Mouse (Mus musculus): ENCODE data around the gene Dll1. TPM values are rescaled to one million over a fixed set of nuclear protein-coding genes. Genes with fewer than 3 reads are reported as not detected.

Gene Dll1
- polyA plus RNA-seq, 1 experiment = 13.3 TPM

GRCm38 (mm10) chr17:15389356-15389755, 12.7 kb upstream of the Dll1 start:
- no peaks in the 10 kb centered on the region for H3K36me3 ChIP-seq (ENCODE audit: control insufficient read depth, insufficient read depth)
- no peak overlapping the region for H3K4me3 ChIP-seq
- H3K27me3 ChIP-seq (ENCODE audit: control insufficient read depth, insufficient read depth, insufficient read length) = peaks cover 5% of the 10 kb centered on the region
- peak overlapping the region; percentile 18 for H3K4me2 ChIP-seq (ENCODE audit: low read depth)
- no peaks in the 10 kb centered on the region for H3K79me2 ChIP-seq (ENCODE audit: control insufficient read depth, insufficient read depth)
- TF ChIP-seq MYOG (IDR thresholded peaks at IDR 0.05; ENCODE audit: control insufficient read depth in 1 of 3, insufficient read depth in 1 of 3, insufficient read length in 2 of 3, low read depth in 2 of 3) (no peak), POLR2A (IDR thresholded peaks at IDR 0.05; ENCODE audit: insufficient read length, low read depth) (no peak), CEBPB (IDR thresholded peaks at IDR 0.05; ENCODE audit: insufficient read depth, poor library complexity, severe bottlenecking) (no peak), E2F4 (IDR thresholded peaks at IDR 0.05; ENCODE audit: insufficient read depth) (no peak), POLR2AphosphoS2 (IDR thresholded peaks at IDR 0.05; ENCODE audit: insufficient read length, low read depth) (no peak), TCF3 (IDR thresholded peaks at IDR 0.05; ENCODE audit: insufficient read length, low read depth) (no peak), MAX (IDR thresholded peaks at IDR 0.05; ENCODE audit: low read depth) (no peak), USF1 (IDR thresholded peaks at IDR 0.05; ENCODE audit: low read depth) (no peak), SRF (IDR thresholded peaks at IDR 0.05; ENCODE audit: control insufficient read depth, insufficient read length, low read depth) (no peak), TCF12 (IDR thresholded peaks at IDR 0.05; ENCODE audit: insufficient read depth, poor library complexity, severe bottlenecking) (no peak), REST (IDR thresholded peaks at IDR 0.05; ENCODE audit: insufficient read depth, insufficient read length) (no peak), MYOD1 (IDR thresholded peaks at IDR 0.05; ENCODE audit: control insufficient read depth in 1 of 3, insufficient read length in 2 of 3, low read depth in 2 of 3) (no peak)
- H3ac ChIP-seq (ENCODE audit: control insufficient read depth, insufficient read length) = no peak overlapping the region

- Histone ChIP-seq H3K27me3 (ENCODE audit: control insufficient read depth, insufficient read depth, insufficient read length) (peaks cover 5% of the 10 kb centered on the region), H3K36me3 (ENCODE audit: control insufficient read depth, insufficient read depth) (no peaks in the 10 kb centered on the region), H3K4me3 (no peak overlapping the region), H3K79me2 (ENCODE audit: control insufficient read depth, insufficient read depth) (no peaks in the 10 kb centered on the region), H3K4me2 (ENCODE audit: low read depth) (no peak overlapping the region), H3ac (ENCODE audit: control insufficient read depth, insufficient read length) (no peak overlapping the region)
- TF ChIP-seq USF1 (IDR thresholded peaks at IDR 0.05; ENCODE audit: low read depth) (no peak), POLR2AphosphoS2 (IDR thresholded peaks at IDR 0.05; ENCODE audit: insufficient read length, low read depth) (no peak), MYOD1 (IDR thresholded peaks at IDR 0.05; ENCODE audit: control insufficient read depth in 1 of 3, insufficient read length in 2 of 3, low read depth in 2 of 3) (no peak), CEBPB (IDR thresholded peaks at IDR 0.05; ENCODE audit: insufficient read depth, poor library complexity, severe bottlenecking) (no peak), SRF (IDR thresholded peaks at IDR 0.05; ENCODE audit: control insufficient read depth, insufficient read length, low read depth) (no peak), MAX (IDR thresholded peaks at IDR 0.05; ENCODE audit: low read depth) (no peak), MYOG (IDR thresholded peaks at IDR 0.05; ENCODE audit: control insufficient read depth in 1 of 3, insufficient read depth in 1 of 3, insufficient read length in 2 of 3, low read depth in 2 of 3) (no peak), POLR2A (IDR thresholded peaks at IDR 0.05; ENCODE audit: insufficient read length, low read depth) (no peak), REST (IDR thresholded peaks at IDR 0.05; ENCODE audit: insufficient read depth, insufficient read length) (no peak), TCF3 (IDR thresholded peaks at IDR 0.05; ENCODE audit: insufficient read length, low read depth) (no peak), E2F4 (IDR thresholded peaks at IDR 0.05; ENCODE audit: insufficient read depth) (no peak), TCF12 (IDR thresholded peaks at IDR 0.05; ENCODE audit: insufficient read depth, poor library complexity, severe bottlenecking) (no peak)
Observed at GRCm38 (mm10) chr17:15388892-15389291, 12.2 kb upstream of the Dll1 start.

- no peaks in the 10 kb centered on the region for H3K36me3 ChIP-seq (ENCODE audit: control insufficient read depth, insufficient read depth)
- TF ChIP-seq REST (IDR thresholded peaks at IDR 0.05; ENCODE audit: insufficient read depth, insufficient read length) (no peak), MYOD1 (IDR thresholded peaks at IDR 0.05; ENCODE audit: control insufficient read depth in 1 of 3, insufficient read length in 2 of 3, low read depth in 2 of 3) (no peak), TCF3 (IDR thresholded peaks at IDR 0.05; ENCODE audit: insufficient read length, low read depth) (no peak), MAX (IDR thresholded peaks at IDR 0.05; ENCODE audit: low read depth) (no peak), USF1 (IDR thresholded peaks at IDR 0.05; ENCODE audit: low read depth) (no peak), MYOG (IDR thresholded peaks at IDR 0.05; ENCODE audit: control insufficient read depth in 1 of 3, insufficient read depth in 1 of 3, insufficient read length in 2 of 3, low read depth in 2 of 3) (no peak), POLR2AphosphoS2 (IDR thresholded peaks at IDR 0.05; ENCODE audit: insufficient read length, low read depth) (no peak), POLR2A (IDR thresholded peaks at IDR 0.05; ENCODE audit: insufficient read length, low read depth) (no peak), SRF (IDR thresholded peaks at IDR 0.05; ENCODE audit: control insufficient read depth, insufficient read length, low read depth) (no peak), E2F4 (IDR thresholded peaks at IDR 0.05; ENCODE audit: insufficient read depth) (no peak), CEBPB (IDR thresholded peaks at IDR 0.05; ENCODE audit: insufficient read depth, poor library complexity, severe bottlenecking) (no peak), TCF12 (IDR thresholded peaks at IDR 0.05; ENCODE audit: insufficient read depth, poor library complexity, severe bottlenecking) (no peak)
- H3K4me2 ChIP-seq (ENCODE audit: low read depth) = no peak overlapping the region
- no peak overlapping the region for H3K4me3 ChIP-seq
- no peaks in the 10 kb centered on the region for H3K79me2 ChIP-seq (ENCODE audit: control insufficient read depth, insufficient read depth)
- H3K27me3 ChIP-seq (ENCODE audit: control insufficient read depth, insufficient read depth, insufficient read length) = peaks cover 4% of the 10 kb centered on the region
- H3ac ChIP-seq (ENCODE audit: control insufficient read depth, insufficient read length) = no peak overlapping the region
Observed at GRCm38 (mm10) chr17:15383360-15383759, 6.7 kb upstream of the Dll1 start.

GRCm38 (mm10) chr17:15381869-15382660, 5.4 kb upstream of the Dll1 start:
- no peak overlapping the region for H3ac ChIP-seq (ENCODE audit: control insufficient read depth, insufficient read length)
- TF ChIP-seq E2F4 (IDR thresholded peaks at IDR 0.05; ENCODE audit: insufficient read depth) = no peak
- H3K4me3 ChIP-seq = no peak overlapping the region
- H3K4me2 ChIP-seq (ENCODE audit: low read depth) = no peak overlapping the region
- H3K36me3 ChIP-seq (ENCODE audit: control insufficient read depth, insufficient read depth) = no peaks in the 10 kb centered on the region
- H3K27me3 ChIP-seq (ENCODE audit: control insufficient read depth, insufficient read depth, insufficient read length) = peaks cover 4% of the 10 kb centered on the region
- H3K79me2 ChIP-seq (ENCODE audit: control insufficient read depth, insufficient read depth) = no peaks in the 10 kb centered on the region

All from myocyte (in vitro differentiated cells).